Mouse (Mus musculus): ENCODE measurements around the gene Tas2r134. TPM values are rescaled to one million over a fixed set of nuclear protein-coding genes. Genes with fewer than 3 reads are reported as not detected.

Gene Tas2r134
- polyA plus RNA-seq (2012; rRNA removed): not detected in 2 replicates

GRCm38 (mm10) chr2:51627211-51627610, at the start of gene Tas2r134:
Tas2r134 (plus strand) TSS chr2:51627511.

